In genomic region chr1:34060446-34060845, GRCm38 (mm10) we compare ENCODE assay signal across 7 mouse cellular contexts.
DNase-seq lines count a peak whose midpoint lies in the region; ATAC-seq and TF ChIP-seq lines count a peak whose summit lies in the region.

No protein-coding gene starts in this region.

- no peak overlapping the region for H3K4me2 ChIP-seq in forebrain, postnatal 0 days (ENCODE audit: low read depth)
- H3K4me2 ChIP-seq in kidney, embryonic 14.5 days (replicated peaks; ENCODE audit: low read depth, low read length) = no peak overlapping the region
- H3K4me2 ChIP-seq in midbrain, postnatal 0 days (ENCODE audit: low read depth, low read length, poor library complexity, severe bottlenecking) = peak overlapping the region; percentile 2; the same call in 1 of the 2 replicates

- no peaks in the 10 kb centered on the region for H3K27me3 ChIP-seq in forebrain, postnatal 0 days (ENCODE audit: insufficient read depth, low read length)
- no peaks in the 10 kb centered on the region for H3K27me3 ChIP-seq in kidney, embryonic 14.5 days (ENCODE audit: control insufficient read depth, insufficient read depth, low read length)
- H3K27me3 ChIP-seq in midbrain, postnatal 0 days (ENCODE audit: insufficient read depth, low read length) = no peaks in the 10 kb centered on the region

- peak; percentile 53 for ATAC-seq in forebrain, postnatal 0 days
- ATAC-seq in kidney, embryonic 14.5 days (ENCODE audit: low FRiP score, low TSS enrichment) = peak; percentile 45; the same call in 1 of the 2 replicates
- no peak for ATAC-seq in midbrain, postnatal 0 days (ENCODE audit: low FRiP score)
- ATAC-seq in cerebellum, adult (ENCODE audit: insufficient number of reproducible peaks, low FRiP score, low TSS enrichment) = no peak

- no peak overlapping the region for H3K9ac ChIP-seq in forebrain, postnatal 0 days
- H3K9ac ChIP-seq in kidney, embryonic 14.5 days (ENCODE audit: low read depth, low read length) = no peak overlapping the region
- H3K9ac ChIP-seq in midbrain, postnatal 0 days (replicated peaks; ENCODE audit: low read length, poor library complexity, severe bottlenecking) = no peak overlapping the region

- no peaks in the 10 kb centered on the region for H3K36me3 ChIP-seq in forebrain, postnatal 0 days (ENCODE audit: insufficient read depth)
- no peaks in the 10 kb centered on the region for H3K36me3 ChIP-seq in kidney, embryonic 14.5 days (ENCODE audit: control insufficient read depth, insufficient read depth, low read length)
- no peaks in the 10 kb centered on the region for H3K36me3 ChIP-seq in midbrain, postnatal 0 days (ENCODE audit: insufficient read depth, low read length)

- H3K4me1 ChIP-seq in forebrain, postnatal 0 days (ENCODE audit: insufficient read depth) = 0 out of 2 replicates have a peak, but pooled peaks cover 11% of the 10 kb centered on the region
- peaks cover 8% of the 10 kb centered on the region; the same call in 1 of the 2 replicates for H3K4me1 ChIP-seq in kidney, embryonic 14.5 days (ENCODE audit: control insufficient read depth, insufficient read depth, low read length)
- H3K4me1 ChIP-seq in midbrain, postnatal 0 days (ENCODE audit: insufficient read depth, low read length) = no peaks in the 10 kb centered on the region; the same call in 1 of the 2 replicates

- DNase-seq in 3134 (ENCODE audit: extremely low read depth, insufficient read length, low spot score) (peak; percentile 79), 3T3-L1 (ENCODE audit: low read depth, low spot score) (peak; percentile 96)
- peak; percentile 24 for DNase-seq in forebrain, postnatal 0 days
- DNase-seq in midbrain, postnatal 0 days (ENCODE audit: low spot score) = peak; percentile 45
- DNase-seq in testis, postnatal 14 days (ENCODE audit: low spot score) = no peak

- 0 out of 2 replicates have a peak overlapping the region, but pooled peaks have one; percentile 21 for H3K27ac ChIP-seq in forebrain, postnatal 0 days (ENCODE audit: low read depth, low read length)
- no peak overlapping the region for H3K27ac ChIP-seq in kidney, embryonic 14.5 days (ENCODE audit: low read depth, low read length)
- H3K27ac ChIP-seq in midbrain, postnatal 0 days (ENCODE audit: low read depth, low read length) = no peak overlapping the region

- H3K4me3 ChIP-seq in forebrain, postnatal 0 days (ENCODE audit: low read depth, low read length) = no peak overlapping the region
- H3K4me3 ChIP-seq in kidney, embryonic 14.5 days (ENCODE audit: low read length) = no peak overlapping the region
- H3K4me3 ChIP-seq in midbrain, postnatal 0 days (ENCODE audit: low read depth, low read length) = no peak overlapping the region

- H3K9me3 ChIP-seq in forebrain, postnatal 0 days (ENCODE audit: low read length) = no peaks in the 10 kb centered on the region
- H3K9me3 ChIP-seq in kidney, embryonic 14.5 days (ENCODE audit: control insufficient read depth, low read length) = no peaks in the 10 kb centered on the region
- no peaks in the 10 kb centered on the region for H3K9me3 ChIP-seq in midbrain, postnatal 0 days (ENCODE audit: low read length)

- WGBS in forebrain, postnatal 0 days = 11% methylated on average over 6 of the region's 6 CpGs
- WGBS in kidney, embryonic 14.5 days = 12% methylated on average over 6 of the region's 6 CpGs
- WGBS in midbrain, postnatal 0 days = 4% methylated on average over 6 of the region's 6 CpGs

- no peak for TF ChIP-seq CTCF in forebrain, postnatal 0 days (IDR thresholded peaks at IDR 0.05; ENCODE audit: low read depth)
- TF ChIP-seq CTCF in midbrain, postnatal 0 days (IDR thresholded peaks at IDR 0.05) = no peak

Comparison
In these comparisons a context has a peak if more than half of its experiments do, and no peak if none do; other contexts are left out.
1. ATAC-seq: peak in forebrain, postnatal 0 days (single experiment) and kidney, embryonic 14.5 days (single experiment); none in midbrain, postnatal 0 days (single experiment) and cerebellum, adult (single experiment).